In genomic region chr4:135226008-135226667, GRCm38 (mm10) we compare ENCODE assay signal across 13 mouse cellular contexts. TPM values are rescaled to one million over a fixed set of nuclear protein-coding genes. Genes with fewer than 3 reads are reported as not detected.
DNase-seq lines count a peak whose midpoint lies in the region; ATAC-seq and TF ChIP-seq lines count a peak whose summit lies in the region.
"Had no signal": no experiment of that assay in that cellular context is flagged by ENCODE, and none has a peak within 500 bp of the region (broad histone marks: within the 10 kb centered on the region; RNA-seq: fewer than 3 reads in every experiment).

No protein-coding gene starts in this region.

- H3K4me2 ChIP-seq in heart, embryonic 16.5 days (ENCODE audit: low read depth, low read length) = no peak overlapping the region
- no peak overlapping the region for H3K4me2 ChIP-seq in lung, embryonic 14.5 days
- H3K4me2 ChIP-seq in hindbrain, embryonic 16.5 days (ENCODE audit: low read length) = no peak overlapping the region
- H3K4me2 ChIP-seq: embryonic facial prominence, embryonic 15.5 days; midbrain, embryonic 11.5 days had no signal

- H3K4me3 ChIP-seq in heart, embryonic 16.5 days (ENCODE audit: low read length) = no peak overlapping the region
- H3K4me3 ChIP-seq in heart, embryonic 10.5 days = no peak overlapping the region
- H3K4me3 ChIP-seq in lung, embryonic 14.5 days (ENCODE audit: low read depth, low read length) = no peak overlapping the region
- no peak overlapping the region for H3K4me3 ChIP-seq in hindbrain, embryonic 16.5 days (ENCODE audit: low read length)
- H3K4me3 ChIP-seq: embryonic facial prominence, embryonic 15.5 days had no signal

- no peak for ATAC-seq in heart, embryonic 16.5 days (replicated peaks; ENCODE audit: extremely low read depth, insufficient read depth, low FRiP score)
- ATAC-seq in lung, embryonic 14.5 days (ENCODE audit: insufficient read depth) = no peak
- ATAC-seq in hindbrain, embryonic 16.5 days = no peak

- WGBS in heart, embryonic 16.5 days = 84% methylated on average over 12 of the region's 12 CpGs
- WGBS in heart, embryonic 10.5 days = 89% methylated on average over 12 of the region's 12 CpGs
- 90% methylated on average over 12 of the region's 12 CpGs for WGBS in lung, embryonic 14.5 days
- WGBS in hindbrain, embryonic 16.5 days = 91% methylated on average over 12 of the region's 12 CpGs

- DNase-seq in heart, embryonic 10.5 days (ENCODE audit: low spot score) = no peak
- DNase-seq in lung, embryonic 14.5 days = peak; percentile 46
- no peak for DNase-seq in lung, postnatal 25 days (ENCODE audit: low spot score)
- peak; percentile 63 to 65 for DNase-seq in B cell, adult 2 months
- peak; percentile 56 for DNase-seq in lung, postnatal 36 days
- DNase-seq in right cerebral cortex, postnatal 10 days (ENCODE audit: low spot score in 2 of 2) = no peak
- DNase-seq: cerebellum, adult 18-20 months; gastrocnemius, postnatal 36 days had no signal

- TF ChIP-seq CTCF in lung, embryonic 14.5 days (IDR thresholded peaks at IDR 0.05; ENCODE audit: low read depth) = no peak

- no peaks in the 10 kb centered on the region for H3K9me3 ChIP-seq in heart, embryonic 16.5 days (replicated peaks; ENCODE audit: control insufficient read depth, low read length)
- H3K9me3 ChIP-seq in heart, embryonic 10.5 days = no peaks in the 10 kb centered on the region
- no peaks in the 10 kb centered on the region for H3K9me3 ChIP-seq in lung, embryonic 14.5 days (ENCODE audit: low read depth, low read length)
- H3K9me3 ChIP-seq in hindbrain, embryonic 16.5 days (ENCODE audit: control insufficient read depth, low read length) = no peaks in the 10 kb centered on the region
- H3K9me3 ChIP-seq: embryonic facial prominence, embryonic 15.5 days; G1E had no signal

- peak overlapping the region; percentile 14 for H3K27ac ChIP-seq in heart, embryonic 16.5 days (ENCODE audit: low read length)
- H3K27ac ChIP-seq in heart, embryonic 10.5 days = no peak overlapping the region
- H3K27ac ChIP-seq in lung, embryonic 14.5 days (ENCODE audit: low read depth) = no peak overlapping the region
- no peak overlapping the region for H3K27ac ChIP-seq in hindbrain, embryonic 16.5 days (ENCODE audit: low read depth, low read length)
- H3K27ac ChIP-seq: embryonic facial prominence, embryonic 15.5 days had no signal

- peaks cover 30% of the 10 kb centered on the region for H3K4me1 ChIP-seq in heart, embryonic 16.5 days (ENCODE audit: control insufficient read depth, insufficient read depth, low read length)
- H3K4me1 ChIP-seq in heart, embryonic 10.5 days = peaks cover 22% of the 10 kb centered on the region
- H3K4me1 ChIP-seq in lung, embryonic 14.5 days (ENCODE audit: insufficient read depth) = no peaks in the 10 kb centered on the region
- H3K4me1 ChIP-seq in hindbrain, embryonic 16.5 days (ENCODE audit: control insufficient read depth, insufficient read depth, low read depth, low read length) = peaks cover 2% of the 10 kb centered on the region; the same call in 1 of the 2 replicates
- H3K4me1 ChIP-seq: embryonic facial prominence, embryonic 15.5 days had no signal

- no peaks in the 10 kb centered on the region for H3K27me3 ChIP-seq in heart, embryonic 16.5 days (ENCODE audit: control insufficient read depth, insufficient read depth, low read length)
- no peaks in the 10 kb centered on the region for H3K27me3 ChIP-seq in heart, embryonic 10.5 days (ENCODE audit: insufficient read depth, poor library complexity, severe bottlenecking)
- H3K27me3 ChIP-seq in lung, embryonic 14.5 days (ENCODE audit: insufficient read depth, low read length) = no peaks in the 10 kb centered on the region
- H3K27me3 ChIP-seq in hindbrain, embryonic 16.5 days (replicated peaks; ENCODE audit: control insufficient read depth, insufficient read depth, low read length) = no peaks in the 10 kb centered on the region
- H3K27me3 ChIP-seq: embryonic facial prominence, embryonic 15.5 days had no signal

- H3K36me3 ChIP-seq in heart, embryonic 16.5 days (ENCODE audit: control insufficient read depth, insufficient read depth) = peaks cover 37% of the 10 kb centered on the region
- H3K36me3 ChIP-seq in heart, embryonic 10.5 days = peaks cover 58% of the 10 kb centered on the region
- H3K36me3 ChIP-seq in lung, embryonic 14.5 days (ENCODE audit: insufficient read depth) = peaks cover 55% of the 10 kb centered on the region
- H3K36me3 ChIP-seq in hindbrain, embryonic 16.5 days (ENCODE audit: control insufficient read depth, insufficient read depth, low read length) = no peaks in the 10 kb centered on the region

- no peak overlapping the region for H3K9ac ChIP-seq in heart, embryonic 16.5 days (ENCODE audit: low read length)
- H3K9ac ChIP-seq in lung, embryonic 14.5 days = no peak overlapping the region
- H3K9ac ChIP-seq in hindbrain, embryonic 16.5 days (ENCODE audit: low read depth, low read length) = no peak overlapping the region
- H3K9ac ChIP-seq: embryonic facial prominence, embryonic 15.5 days had no signal

RNA-seq across cellular contexts. Expression of gene Clic4, which starts 46.5 kb away (rescaled TPM):
- 289 and 296 TPM in 2 replicates for polyA plus RNA-seq in heart, embryonic 16.5 days (2015; fragmentation: Nextera tagmentation; extraction: Ambion mirVana)
- 263 and 343 TPM in 2 replicates for polyA plus RNA-seq in heart, embryonic 10.5 days (2016; fragmentation: Nextera tagmentation; extraction: Ambion mirVana)
- polyA plus RNA-seq in lung, embryonic 14.5 days (2014; fragmentation: Nextera tagmentation; extraction: Ambion mirVana) = 128 and 133 TPM in 2 replicates
- polyA plus RNA-seq in hindbrain, embryonic 16.5 days (2015; fragmentation: Nextera tagmentation; extraction: Ambion mirVana) = 56.1 and 71.0 TPM in 2 replicates

Comparison
In these comparisons a context has a peak if more than half of its experiments do, and no peak if none do; other contexts are left out.
1. DNase-seq: peak in lung, embryonic 14.5 days (single experiment), B cell, adult 2 months (2 of 2) and lung, postnatal 36 days (single experiment); none in heart, embryonic 10.5 days (single experiment), lung, postnatal 25 days (single experiment) and right cerebral cortex, postnatal 10 days (0 of 2).